Mouse (Mus musculus): ENCODE data around the gene Dmkn.

GRCm38 (mm10) chr7:30758853-30759252 is 4.7 kb upstream of the Dmkn start:
- TF ChIP-seq CTCF (IDR thresholded peaks at IDR 0.05; ENCODE audit: control insufficient read depth, insufficient read depth, low read length) (peak; percentile 41; the same call in 1 of the 2 replicates), POLR2A (IDR thresholded peaks at IDR 0.05; ENCODE audit: borderline replicate concordance, control insufficient read depth, low read depth, low read length) (no peak)
